Comparison of ENCODE assay signal across 13 mouse cellular contexts in the genomic region with DNA sequence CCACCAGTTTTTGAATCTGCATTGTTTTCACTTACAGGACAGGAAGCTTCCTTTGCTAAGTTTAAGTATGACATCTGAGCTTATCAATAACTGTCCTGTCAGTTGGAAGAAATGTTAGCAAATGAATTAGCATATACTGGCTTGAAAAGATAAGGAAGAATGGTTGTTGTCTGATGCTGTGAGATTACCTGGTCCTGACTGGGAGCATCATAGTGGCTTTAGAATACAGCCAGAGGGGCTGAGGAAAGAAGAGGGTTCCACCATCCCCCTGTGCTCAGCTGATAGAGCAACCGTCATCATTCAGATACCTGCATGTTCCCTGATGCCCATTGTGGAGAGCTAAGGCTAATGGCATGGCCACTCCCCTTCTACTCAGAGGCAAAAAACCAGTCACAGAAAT.
"Had no signal": no experiment of that assay in that cellular context is flagged by ENCODE, and none has a peak within 500 bp of the region (broad histone marks: within the 10 kb centered on the region; RNA-seq: fewer than 3 reads in every experiment).

No protein-coding gene starts in this region.

- DNase-seq: kidney, adult 11 months; kidney, postnatal 10 days; kidney, postnatal 4 days; midbrain, embryonic 14.5 days; thymus, adult 18-20 months; thymus, postnatal 14 days had no signal

- H3K4me2 ChIP-seq: limb, embryonic 12.5 days; lung, embryonic 15.5 days; neural tube, embryonic 15.5 days had no signal

- H3K9me3 ChIP-seq: limb, embryonic 12.5 days; lung, embryonic 15.5 days; midbrain, embryonic 10.5 days; neural tube, embryonic 15.5 days had no signal

- H3K36me3 ChIP-seq: limb, embryonic 12.5 days; lung, embryonic 15.5 days; midbrain, embryonic 10.5 days; neural tube, embryonic 15.5 days had no signal

- H3K27me3 ChIP-seq: limb, embryonic 12.5 days; lung, embryonic 15.5 days; neural tube, embryonic 15.5 days had no signal

- H3K4me3 ChIP-seq: layer of hippocampus, adult 2 months; limb, embryonic 12.5 days; lung, embryonic 15.5 days; midbrain, embryonic 10.5 days; myocyte; neural tube, embryonic 15.5 days had no signal

- H3K4me1 ChIP-seq: limb, embryonic 12.5 days; lung, embryonic 15.5 days; midbrain, embryonic 10.5 days; neural tube, embryonic 15.5 days had no signal

- H3K9ac ChIP-seq: limb, embryonic 12.5 days; lung, embryonic 15.5 days; neural tube, embryonic 15.5 days had no signal

- H3K27ac ChIP-seq: layer of hippocampus, adult 2 months; limb, embryonic 12.5 days; lung, embryonic 15.5 days; midbrain, embryonic 10.5 days; neural tube, embryonic 15.5 days; stomach, postnatal 0 days had no signal
